Mouse (Mus musculus) lung, postnatal 0 days (tissue): ENCODE measurements around the gene Pts. TPM values are rescaled to one million over a fixed set of nuclear protein-coding genes. Genes with fewer than 3 reads are reported as not detected.

Experiments
- ATAC-seq: fragments of 200-750 bp; cut with Nextera tagmentation; 2 replicates; pipeline ENCODE4 v1.8.0; 2017; ENCODE audit warnings: moderate library complexity
- DNase-seq: peaks from one replicate; pipeline ENCODE4 v3.0.0-alpha.2; 2016; ENCODE audit warnings: low spot score
- H3K27ac ChIP-seq: fragments of 300-500 bp; sonication (generic); 2 replicates; pipeline ENCODE4 v1.5.1; 2014; ENCODE audit warnings: antibody characterized with exemption, mild to moderate bottlenecking, low read length, mixed read lengths
- H3K27me3 ChIP-seq: fragments of 300-500 bp; sonication (generic); replicated peaks from 2 replicates; pipeline ENCODE4 v1.6.1; 2014; ENCODE audit warnings: low read length, mixed read lengths; ENCODE audit not compliant: insufficient read depth
- H3K36me3 ChIP-seq: fragments of 300-500 bp; sonication (generic); 2 replicates; pipeline ENCODE4 v1.6.1; 2014; ENCODE audit warnings: low read length, mixed read lengths; ENCODE audit not compliant: insufficient read depth
- H3K4me1 ChIP-seq: fragments of 300-500 bp; sonication (generic); 2 replicates; pipeline ENCODE4 v1.6.1; 2014; ENCODE audit warnings: antibody characterized with exemption, low read depth, low read length, mixed read lengths; ENCODE audit not compliant: insufficient read depth
- H3K4me2 ChIP-seq: fragments of 300-500 bp; sonication (generic); replicated peaks from 2 replicates; pipeline ENCODE4 v1.6.1; 2014; ENCODE audit warnings: low read depth, mild to moderate bottlenecking, low read length, moderate library complexity, mixed read lengths
- H3K4me3 ChIP-seq: fragments of 300-500 bp; sonication (generic); 2 replicates; pipeline ENCODE4 v1.5.1; 2014; ENCODE audit warnings: low read depth, low read length
- H3K9ac ChIP-seq: fragments of 300-500 bp; sonication (generic); replicated peaks from 2 replicates; pipeline ENCODE4 v1.6.1; 2014; ENCODE audit warnings: low read depth, mild to moderate bottlenecking
- H3K9me3 ChIP-seq: fragments of 300-500 bp; sonication (generic); 2 replicates; pipeline ENCODE4 v1.6.1; 2016; ENCODE audit warnings: low read length, mixed read lengths
- CTCF ChIP-seq: IDR thresholded peaks from 2 replicates; pipeline ENCODE4 v1.5.1; 2016; ENCODE audit warnings: antibody characterized with exemption, mild to moderate bottlenecking
- EP300 ChIP-seq: IDR thresholded peaks from 2 replicates; pipeline ENCODE4 v1.6.1; 2016; ENCODE audit warnings: antibody characterized with exemption, mild to moderate bottlenecking, control low read depth
- WGBS: fragments of 180-500 bp; shearing (Covaris S2); extraction: QIAGEN DNeasy Blood & Tissue Kit; methylation state at CpG from one replicate; pipeline ENCODE4 v1.1.7; 2014; 5-methylcytosine and 5-hydroxymethylcytosine counted together
- polyA plus RNA-seq: library from polyadenylated mRNA; unstranded; fragments of >200 nt; fragmentation: Nextera tagmentation; extraction: Ambion mirVana; gene quantifications from 2 replicates; pipeline ENCODE4 v1.2.1, GENCODE M21; 2015

The Pts gene
- polyA plus RNA-seq, 1 experiment from 2014 or later = 76.0 TPM

DNA sequence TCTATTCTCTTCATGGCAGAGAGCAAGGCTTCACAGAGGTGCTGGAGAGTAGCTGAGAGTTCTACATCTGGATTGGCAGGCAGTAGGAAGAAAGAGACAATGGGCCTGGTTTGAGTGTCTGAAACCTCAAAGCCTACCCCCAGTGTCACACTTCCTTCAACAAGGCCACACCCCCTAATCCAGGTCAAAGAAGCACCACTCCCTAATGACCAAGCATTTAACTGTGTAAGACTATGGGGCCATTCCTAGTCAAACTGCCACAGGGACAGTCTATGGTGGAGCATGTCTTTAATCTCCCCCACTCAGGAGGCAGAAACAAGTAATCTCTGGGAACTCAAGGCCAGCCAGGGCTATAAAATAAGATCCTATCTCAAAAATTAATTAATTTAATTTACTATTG lies 37.7 kb downstream of the Pts start:
- Histone ChIP-seq H3K4me1 (no peaks in the 10 kb centered on the region), H3K4me2 (no peak overlapping the region), H3K9me3 (no peaks in the 10 kb centered on the region), H3K4me3 (no peak overlapping the region), H3K9ac (no peak overlapping the region), H3K36me3 (no peaks in the 10 kb centered on the region), H3K27me3 (no peaks in the 10 kb centered on the region), H3K27ac (no peak overlapping the region)
- ATAC-seq (no peak), DNase-seq (no peak)
- no peak for TF ChIP-seq EP300
- no peak for TF ChIP-seq CTCF

DNA sequence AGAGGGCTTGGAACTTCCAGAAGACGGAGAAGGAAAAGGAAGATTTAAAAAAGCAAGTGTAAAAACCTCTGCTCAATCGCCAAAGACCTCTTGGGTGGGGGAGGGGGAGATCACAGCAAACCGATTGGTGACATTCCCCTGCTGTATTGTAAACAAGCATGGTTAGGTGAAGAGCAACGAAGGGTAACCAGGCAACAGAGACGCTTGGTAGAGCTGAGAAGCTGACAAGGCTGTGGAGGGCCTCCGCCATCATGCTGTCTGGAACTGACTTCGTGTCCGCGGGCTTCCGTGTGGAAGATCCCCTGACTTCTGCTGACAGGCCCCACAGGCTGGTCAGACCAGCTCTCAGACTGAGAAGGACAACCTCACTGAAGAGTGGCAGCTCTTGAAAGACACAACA lies 43.0 kb downstream of the Pts start:
- no peak overlapping the region for H3K9ac ChIP-seq
- ATAC-seq (peak; percentile 56), DNase-seq (no peak)
- no peak overlapping the region for H3K27ac ChIP-seq
- 10% methylated on average over 10 of the region's 10 CpGs for WGBS
- TF ChIP-seq CTCF (no peak), EP300 (no peak)
- no peaks in the 10 kb centered on the region for H3K27me3 ChIP-seq
- H3K9me3 ChIP-seq = no peaks in the 10 kb centered on the region
- peak overlapping the region; percentile 25; the same call in 1 of the 2 replicates for H3K4me2 ChIP-seq
- H3K4me1 ChIP-seq = peaks cover 4% of the 10 kb centered on the region; the same call in 1 of the 2 replicates
- H3K36me3 ChIP-seq = no peaks in the 10 kb centered on the region
- no peak overlapping the region for H3K4me3 ChIP-seq

- Histone ChIP-seq H3K4me2 (no peak overlapping the region), H3K27me3 (no peaks in the 10 kb centered on the region), H3K27ac (no peak overlapping the region), H3K9ac (no peak overlapping the region), H3K4me1 (peaks cover 4% of the 10 kb centered on the region; the same call in 1 of the 2 replicates), H3K36me3 (no peaks in the 10 kb centered on the region), H3K9me3 (no peaks in the 10 kb centered on the region), H3K4me3 (no peak overlapping the region)
- TF ChIP-seq EP300 = no peak
- no peak for TF ChIP-seq CTCF
- ATAC-seq (no peak), DNase-seq (no peak)
- 78% methylated on average over 8 of the region's 8 CpGs for WGBS
Observed at GRCm38 (mm10) chr9:50482743-50483142, 45.8 kb downstream of the Pts start.

DNA sequence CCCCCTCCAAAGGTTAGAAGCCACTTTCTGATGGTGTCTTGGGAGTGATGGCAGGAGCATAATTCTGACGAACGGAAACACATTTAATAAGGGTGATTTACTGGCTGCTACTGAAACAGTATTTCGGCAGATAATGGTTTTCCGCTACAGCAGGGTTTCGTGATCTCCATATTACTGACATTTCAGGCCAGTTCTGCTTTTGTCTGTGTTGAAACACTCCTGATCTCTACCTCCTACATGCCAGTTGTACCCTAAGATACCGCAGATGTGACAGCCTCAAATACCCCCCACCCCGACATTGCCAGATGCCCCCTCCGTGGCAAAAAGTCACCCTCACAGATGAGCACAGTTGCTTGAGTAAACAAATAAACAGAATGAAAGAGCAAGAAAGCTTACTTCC lies 49.0 kb downstream of the Pts start:
- Histone ChIP-seq H3K27ac (peak overlapping the region; percentile 72; the same call in 1 of the 2 replicates), H3K4me3 (no peak overlapping the region), H3K4me2 (no peak overlapping the region), H3K9me3 (no peaks in the 10 kb centered on the region), H3K36me3 (no peaks in the 10 kb centered on the region), H3K27me3 (no peaks in the 10 kb centered on the region), H3K4me1 (no peaks in the 10 kb centered on the region; the same call in 1 of the 2 replicates), H3K9ac (no peak overlapping the region)
- DNase-seq (peak; percentile 57), ATAC-seq (peak; percentile 4; the same call in 1 of the 2 replicates)
- TF ChIP-seq CTCF (no peak), EP300 (no peak)
- 23% methylated on average over 8 of the region's 8 CpGs for WGBS

- ATAC-seq (peak; percentile 90), DNase-seq (peak; percentile 91)
- H3K4me1 ChIP-seq = no peaks in the 10 kb centered on the region; the same call in 1 of the 2 replicates
- no peak overlapping the region for H3K4me3 ChIP-seq
- TF ChIP-seq EP300 (no peak), CTCF (no peak)
- H3K36me3 ChIP-seq = no peaks in the 10 kb centered on the region
- no peak overlapping the region for H3K9ac ChIP-seq
- H3K9me3 ChIP-seq = no peaks in the 10 kb centered on the region
- H3K27ac ChIP-seq = peak overlapping the region; percentile 72
- WGBS = 8% methylated on average over 5 of the region's 5 CpGs
- H3K27me3 ChIP-seq = no peaks in the 10 kb centered on the region
- no peak overlapping the region; the same call in 1 of the 2 replicates for H3K4me2 ChIP-seq
Observed at GRCm38 (mm10) chr9:50478826-50479225, 49.7 kb downstream of the Pts start.

DNA sequence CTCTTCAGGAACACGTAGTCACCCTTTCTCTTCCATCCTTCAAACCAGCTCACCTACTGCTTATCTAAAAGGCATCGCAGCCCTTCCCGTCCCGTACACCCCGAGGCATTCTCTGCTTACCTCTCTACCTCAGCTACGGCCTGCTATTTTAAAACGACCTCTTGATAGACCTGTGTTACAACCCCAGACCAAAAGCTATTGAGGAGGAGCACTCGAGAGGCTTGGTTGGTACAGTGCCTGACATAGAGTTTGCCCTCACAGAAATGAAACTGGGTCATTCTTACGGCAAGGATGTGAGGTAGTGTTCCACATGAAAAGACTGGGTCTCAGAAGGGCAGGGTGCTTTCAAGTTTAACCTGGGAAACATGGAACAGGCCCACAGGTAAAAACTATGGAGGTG lies 51.3 kb downstream of the Pts start:
- no peak overlapping the region for H3K27ac ChIP-seq
- H3K4me1 ChIP-seq = no peaks in the 10 kb centered on the region; the same call in 1 of the 2 replicates
- TF ChIP-seq CTCF = no peak
- no peak for TF ChIP-seq EP300
- no peak overlapping the region for H3K4me3 ChIP-seq
- ATAC-seq (no peak), DNase-seq (no peak)
- H3K27me3 ChIP-seq = no peaks in the 10 kb centered on the region
- H3K9ac ChIP-seq = no peak overlapping the region
- no peak overlapping the region for H3K4me2 ChIP-seq
- 55% methylated on average over 9 of the region's 9 CpGs for WGBS
- no peaks in the 10 kb centered on the region for H3K9me3 ChIP-seq
- no peaks in the 10 kb centered on the region for H3K36me3 ChIP-seq

DNA sequence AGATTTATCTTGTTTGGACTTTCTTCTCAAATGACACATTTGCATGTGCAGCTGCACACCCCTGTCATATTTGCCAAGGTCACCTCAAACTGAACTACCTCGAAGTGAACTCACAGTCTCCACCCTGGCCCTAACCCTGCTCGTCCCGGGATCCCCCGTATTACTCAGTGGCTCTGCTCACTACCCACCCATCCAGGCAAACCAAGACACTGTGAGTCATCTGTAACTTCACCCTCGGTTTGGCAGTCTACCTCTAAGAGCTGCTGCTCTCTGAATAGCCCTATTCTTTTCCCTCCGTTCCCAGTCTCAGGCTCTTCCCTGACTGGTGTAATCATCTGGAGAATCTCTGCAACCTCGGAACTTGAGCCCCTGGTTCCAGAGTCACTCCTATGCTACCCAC lies 51.9 kb downstream of the Pts start:
- no peak overlapping the region for H3K9ac ChIP-seq
- H3K4me3 ChIP-seq = no peak overlapping the region
- H3K27ac ChIP-seq = no peak overlapping the region
- H3K27me3 ChIP-seq = no peaks in the 10 kb centered on the region
- no peak for DNase-seq
- H3K4me2 ChIP-seq = no peak overlapping the region
- 56% methylated on average over 7 of the region's 7 CpGs for WGBS
- H3K36me3 ChIP-seq = no peaks in the 10 kb centered on the region
- TF ChIP-seq EP300 = no peak
- TF ChIP-seq CTCF = no peak
- H3K9me3 ChIP-seq = no peaks in the 10 kb centered on the region
- ATAC-seq = no peak
- no peaks in the 10 kb centered on the region; the same call in 1 of the 2 replicates for H3K4me1 ChIP-seq
